Mouse (Mus musculus): Measurements from ENCODE around the gene 4930523C07Rik. TPM values are rescaled to one million over a fixed set of nuclear protein-coding genes. Genes with fewer than 3 reads are reported as not detected.

The 4930523C07Rik gene
- polyA plus RNA-seq, 1 experiment from 2014 or later = 20.5 TPM

Other genes with a start within 250 kb of the 4930523C07Rik start
- 0.57 and 0.81 TPM in 2 replicates for gene Tnn, start 109.2 kb downstream of the 4930523C07Rik start, polyA plus RNA-seq (2015; fragmentation: Nextera tagmentation; extraction: Ambion mirVana)
- gene Mrps14, start 150.8 kb downstream of the 4930523C07Rik start, polyA plus RNA-seq (2015; fragmentation: Nextera tagmentation; extraction: Ambion mirVana) = 256 and 291 TPM in 2 replicates
- 229 and 252 TPM in 2 replicates for gene Cacybp, start 168.5 kb downstream of the 4930523C07Rik start, polyA plus RNA-seq (2015; fragmentation: Nextera tagmentation; extraction: Ambion mirVana)

All from kidney, embryonic 15.5 days (tissue).